Mouse (Mus musculus) heart, embryonic 15.5 days (tissue): ENCODE data around the gene Timm8a1. TPM values are rescaled to one million over a fixed set of nuclear protein-coding genes. Genes with fewer than 3 reads are reported as not detected.

Experiments
- ATAC-seq: fragments of 200-750 bp; cut with Nextera tagmentation; replicated peaks from 2 replicates; pipeline ENCODE4 v1.8.0; 2017; ENCODE audit warnings: low read depth, moderate TSS enrichment; ENCODE audit not compliant: insufficient number of reproducible peaks, insufficient read depth, low FRiP score
- H3K27ac ChIP-seq: fragments of 300-500 bp; sonication (generic); 2 replicates; pipeline ENCODE4 v1.5.1; 2015; ENCODE audit warnings: mild to moderate bottlenecking, inconsistent platforms
- H3K27me3 ChIP-seq: fragments of 300-500 bp; sonication (generic); 2 replicates; pipeline ENCODE4 v1.6.1; 2015; ENCODE audit warnings: inconsistent platforms
- H3K36me3 ChIP-seq: fragments of 300-500 bp; sonication (generic); 2 replicates; pipeline ENCODE4 v1.6.1; 2015; ENCODE audit warnings: mild to moderate bottlenecking, inconsistent platforms
- H3K4me1 ChIP-seq: fragments of 300-500 bp; sonication (generic); replicated peaks from 2 replicates; pipeline ENCODE4 v1.6.1; 2015; ENCODE audit warnings: inconsistent platforms
- H3K4me2 ChIP-seq: fragments of 300-500 bp; sonication (generic); 2 replicates; pipeline ENCODE4 v1.6.1; 2015; ENCODE audit warnings: inconsistent platforms, mild to moderate bottlenecking, moderate library complexity
- H3K4me3 ChIP-seq: fragments of 300-500 bp; sonication (generic); 2 replicates; pipeline ENCODE4 v1.5.1; 2015; ENCODE audit warnings: mild to moderate bottlenecking, inconsistent platforms
- H3K9ac ChIP-seq: fragments of 300-500 bp; sonication (generic); 2 replicates; pipeline ENCODE4 v1.6.1; 2015; ENCODE audit warnings: mild to moderate bottlenecking, inconsistent platforms
- H3K9me3 ChIP-seq: fragments of 300-500 bp; sonication (generic); replicated peaks from 2 replicates; pipeline ENCODE4 v1.6.1; 2016; ENCODE audit warnings: inconsistent platforms
- WGBS: fragments of 180-500 bp; shearing (Covaris S2); methylation state at CpG from one replicate; pipeline ENCODE4 v1.1.7; 2015; ENCODE audit warnings: mixed read lengths; 5-methylcytosine and 5-hydroxymethylcytosine counted together
- polyA plus RNA-seq: library from polyadenylated mRNA; unstranded; fragments of >200 nt; fragmentation: Nextera tagmentation; extraction: Ambion mirVana; gene quantifications from 2 replicates; pipeline ENCODE4 v1.2.1, GENCODE M21; 2015

Gene Timm8a1
- polyA plus RNA-seq, result 65.5 and 70.3 TPM in 2 replicates

GRCm38 (mm10) chrX:134541145-134541954 is at the start of gene Timm8a1:
TSS of gene Timm8a1 (minus strand) at chrX:134541865.
- peak; percentile 88 for ATAC-seq
- peak within 1 kb of the TSS; percentile 55 for H3K4me2 ChIP-seq
- peak within 1 kb of the TSS; percentile 61 for H3K4me3 ChIP-seq
- no peaks in the 10 kb centered on the region for H3K4me1 ChIP-seq
- 19% methylated on average over 56 of the region's 61 CpGs for WGBS
- no peaks in the 10 kb centered on the region for H3K9me3 ChIP-seq
- peak within 1 kb of the TSS; percentile 89 for H3K27ac ChIP-seq
- H3K9ac ChIP-seq, result peak within 1 kb of the TSS; percentile 56
- peaks cover 4% of the 10 kb centered on the region; the same call in 1 of the 2 replicates for H3K36me3 ChIP-seq
- H3K27me3 ChIP-seq, result no peaks in the 10 kb centered on the region

- H3K36me3 ChIP-seq, result peaks cover 7% of the 10 kb centered on the region; the same call in 1 of the 2 replicates
- 44% methylated on average over 5 of the region's 5 CpGs for WGBS
- no peak overlapping the region for H3K9ac ChIP-seq
- no peak overlapping the region for H3K4me2 ChIP-seq
- H3K4me3 ChIP-seq, result no peak overlapping the region
- H3K27me3 ChIP-seq, result no peaks in the 10 kb centered on the region
- ATAC-seq, result no peak
- peaks cover 4% of the 10 kb centered on the region for H3K4me1 ChIP-seq
- no peak overlapping the region for H3K27ac ChIP-seq
- no peaks in the 10 kb centered on the region for H3K9me3 ChIP-seq
Measured at GRCm38 (mm10) chrX:134589836-134590235, 48.2 kb upstream of the Timm8a1 start.

- no peaks in the 10 kb centered on the region for H3K9me3 ChIP-seq
- no peak overlapping the region for H3K4me2 ChIP-seq
- no peak overlapping the region for H3K4me3 ChIP-seq
- 90% methylated on average over 3 of the region's 3 CpGs for WGBS
- H3K4me1 ChIP-seq, result peaks cover 4% of the 10 kb centered on the region
- ATAC-seq, result no peak
- no peaks in the 10 kb centered on the region for H3K27me3 ChIP-seq
- H3K36me3 ChIP-seq, result peaks cover 7% of the 10 kb centered on the region; the same call in 1 of the 2 replicates
- no peak overlapping the region for H3K27ac ChIP-seq
- H3K9ac ChIP-seq, result no peak overlapping the region
Measured at GRCm38 (mm10) chrX:134588997-134589396, 47.3 kb upstream of the Timm8a1 start.

- Histone ChIP-seq H3K36me3 (peaks cover 7% of the 10 kb centered on the region; the same call in 1 of the 2 replicates), H3K27me3 (no peaks in the 10 kb centered on the region)
Measured at GRCm38 (mm10) chrX:134588261-134588660, 46.6 kb upstream of the Timm8a1 start.

GRCm38 (mm10) chrX:134586447-134586846 is 44.8 kb upstream of the Timm8a1 start:
- peaks cover 4% of the 10 kb centered on the region for H3K4me1 ChIP-seq
- WGBS, result 25% methylated on average over 8 of the region's 8 CpGs
- no peak overlapping the region for H3K27ac ChIP-seq
- peak overlapping the region; percentile 54 for H3K9ac ChIP-seq
- no peaks in the 10 kb centered on the region for H3K9me3 ChIP-seq
- H3K27me3 ChIP-seq, result no peaks in the 10 kb centered on the region
- ATAC-seq, result no peak
- H3K4me2 ChIP-seq, result peak overlapping the region; percentile 61
- H3K4me3 ChIP-seq, result peak overlapping the region; percentile 53
- peaks cover 7% of the 10 kb centered on the region; the same call in 1 of the 2 replicates for H3K36me3 ChIP-seq

More at GRCm38 (mm10) chrX:134588261-134588660, 46.6 kb upstream of the Timm8a1 start:
- no peak overlapping the region for H3K27ac ChIP-seq
- no peak overlapping the region for H3K4me3 ChIP-seq
- no peak overlapping the region for H3K9ac ChIP-seq
- ATAC-seq, result no peak
- peaks cover 4% of the 10 kb centered on the region for H3K4me1 ChIP-seq
- no peaks in the 10 kb centered on the region for H3K9me3 ChIP-seq
- no peak overlapping the region for H3K4me2 ChIP-seq
- 80% methylated on average over 4 of the region's 4 CpGs for whole genome bisulfite sequencing

GRCm38 (mm10) chrX:134585103-134586002 is 43.7 kb upstream of the Timm8a1 start, which contains the start of gene Rpl36a:
TSS of gene Rpl36a (plus strand) at chrX:134585654.
- ATAC-seq, result peak; percentile 94
- Histone ChIP-seq H3K9ac (peak within 1 kb of the TSS; percentile 54), H3K27ac (peak within 1 kb of the TSS; percentile 82), H3K4me3 (peak within 1 kb of the TSS; percentile 53), H3K36me3 (peaks cover 7% of the 10 kb centered on the region; the same call in 1 of the 2 replicates), H3K27me3 (no peaks in the 10 kb centered on the region), H3K4me2 (peak within 1 kb of the TSS; percentile 63), H3K9me3 (no peaks in the 10 kb centered on the region), H3K4me1 (peaks cover 4% of the 10 kb centered on the region)
- WGBS, result 12% methylated on average over 45 of the region's 45 CpGs

GRCm38 (mm10) chrX:134582888-134583669 is 41.4 kb upstream of the Timm8a1 start, which contains the start of gene Btk:
TSS of gene Btk (minus strand) at chrX:134583570.
- Histone ChIP-seq H3K27me3 (no peaks in the 10 kb centered on the region), H3K4me1 (peaks cover 4% of the 10 kb centered on the region), H3K36me3 (no peaks in the 10 kb centered on the region), H3K9ac (no peak within 1 kb of the TSS), H3K4me2 (no peak within 1 kb of the TSS), H3K9me3 (no peaks in the 10 kb centered on the region), H3K27ac (no peak within 1 kb of the TSS), H3K4me3 (no peak within 1 kb of the TSS)
- 79% methylated on average over 11 of the region's 11 CpGs for WGBS
- no peak for ATAC-seq

GRCm38 (mm10) chrX:134582270-134582669 is 40.6 kb upstream of the Timm8a1 start:
- Histone ChIP-seq H3K9me3 (no peaks in the 10 kb centered on the region), H3K36me3 (no peaks in the 10 kb centered on the region), H3K9ac (no peak overlapping the region), H3K27me3 (no peaks in the 10 kb centered on the region), H3K4me1 (peaks cover 4% of the 10 kb centered on the region), H3K4me3 (no peak overlapping the region), H3K4me2 (no peak overlapping the region), H3K27ac (no peak overlapping the region)
- WGBS, result 69% methylated on average over 11 of the region's 11 CpGs
- ATAC-seq, result no peak

- ATAC-seq, result no peak
- Histone ChIP-seq H3K9me3 (no peaks in the 10 kb centered on the region), H3K27ac (no peak overlapping the region), H3K4me1 (no peaks in the 10 kb centered on the region), H3K27me3 (no peaks in the 10 kb centered on the region), H3K4me3 (no peak overlapping the region), H3K36me3 (no peaks in the 10 kb centered on the region), H3K4me2 (no peak overlapping the region), H3K9ac (no peak overlapping the region)
- 72% methylated on average over 14 of the region's 14 CpGs for WGBS
Measured at GRCm38 (mm10) chrX:134580528-134581305, 39.1 kb upstream of the Timm8a1 start.

GRCm38 (mm10) chrX:134577896-134578295 is 36.2 kb upstream of the Timm8a1 start:
- Histone ChIP-seq H3K27ac (no peak overlapping the region), H3K4me1 (no peaks in the 10 kb centered on the region), H3K9me3 (no peaks in the 10 kb centered on the region), H3K27me3 (no peaks in the 10 kb centered on the region), H3K4me3 (no peak overlapping the region), H3K9ac (no peak overlapping the region), H3K4me2 (no peak overlapping the region), H3K36me3 (no peaks in the 10 kb centered on the region)
- no peak for ATAC-seq
- WGBS, result 80% methylated on average over 4 of the region's 4 CpGs
